Comparison of ENCODE assay signal across 8 mouse cellular contexts in genomic region chr5:25498821-25499422, GRCm38 (mm10). TPM values are rescaled to one million over a fixed set of nuclear protein-coding genes. Genes with fewer than 3 reads are reported as not detected.
DNase-seq lines count a peak whose midpoint lies in the region; ATAC-seq and TF ChIP-seq lines count a peak whose summit lies in the region.

No protein-coding gene starts in this region.

- H3K27ac ChIP-seq in bone marrow macrophage, adult 2 months (ENCODE audit: insufficient read depth, low read depth, low read length): peak overlapping the region; percentile 95
- H3K27ac ChIP-seq in hindbrain, postnatal 0 days: peak overlapping the region; percentile 99
- H3K27ac ChIP-seq in liver, embryonic 13.5 days: peak overlapping the region; percentile 100
- H3K27ac ChIP-seq in neural tube, embryonic 12.5 days: peak overlapping the region; percentile 99

- peak; percentile 87 for ATAC-seq in hindbrain, postnatal 0 days
- ATAC-seq in liver, embryonic 13.5 days (ENCODE audit: low read depth): peak; percentile 73
- peak; percentile 87 for ATAC-seq in neural tube, embryonic 12.5 days (ENCODE audit: low FRiP score, low read depth)

- DNase-seq in kidney, adult 18-20 months: peak; percentile 77
- no peak for DNase-seq in kidney, adult 9 months
- DNase-seq in forelimb bud, embryonic 11.5 days (ENCODE audit: low read depth, low spot score): peak; percentile 68
- DNase-seq in hindbrain, postnatal 0 days (ENCODE audit: low spot score): peak; percentile 90
- DNase-seq in liver, embryonic 13.5 days: peak; percentile 69
- DNase-seq in thymus, postnatal 10 days (ENCODE audit: low spot score in 2 of 2): peak; percentile 71 to 77

- no peaks in the 10 kb centered on the region for H3K9me3 ChIP-seq in hindbrain, postnatal 0 days (ENCODE audit: low read length)
- no peaks in the 10 kb centered on the region for H3K9me3 ChIP-seq in liver, embryonic 13.5 days (replicated peaks)
- H3K9me3 ChIP-seq in neural tube, embryonic 12.5 days: no peaks in the 10 kb centered on the region

- TF ChIP-seq POLR2A in bone marrow macrophage, adult 2 months (IDR thresholded peaks at IDR 0.05; ENCODE audit: borderline replicate concordance, low read depth, low read length): no peak

- peak overlapping the region; percentile 67 for H3K4me2 ChIP-seq in hindbrain, postnatal 0 days (ENCODE audit: low read depth, low read length)
- peak overlapping the region; percentile 98 for H3K4me2 ChIP-seq in liver, embryonic 13.5 days
- peak overlapping the region; percentile 76 for H3K4me2 ChIP-seq in neural tube, embryonic 12.5 days (replicated peaks)

- peak overlapping the region; percentile 100 for H3K4me3 ChIP-seq in bone marrow macrophage, adult 2 months (ENCODE audit: insufficient read depth, low read length)
- H3K4me3 ChIP-seq in hindbrain, postnatal 0 days (ENCODE audit: low read length): peak overlapping the region; percentile 84
- peak overlapping the region; percentile 99 for H3K4me3 ChIP-seq in liver, embryonic 13.5 days (replicated peaks)
- H3K4me3 ChIP-seq in neural tube, embryonic 12.5 days: peak overlapping the region; percentile 94

- no peak for TF ChIP-seq CTCF in bone marrow macrophage, adult 2 months (IDR thresholded peaks at IDR 0.05; ENCODE audit: low read depth, low read length)
- TF ChIP-seq CTCF in hindbrain, postnatal 0 days (IDR thresholded peaks at IDR 0.05; ENCODE audit: low read depth): no peak

- H3K9ac ChIP-seq in hindbrain, postnatal 0 days (replicated peaks; ENCODE audit: low read length): peak overlapping the region; percentile 96
- peak overlapping the region; percentile 90 for H3K9ac ChIP-seq in liver, embryonic 13.5 days
- peak overlapping the region; percentile 82 for H3K9ac ChIP-seq in neural tube, embryonic 12.5 days

- H3K36me3 ChIP-seq in hindbrain, postnatal 0 days (ENCODE audit: insufficient read depth, low read length): no peaks in the 10 kb centered on the region
- H3K36me3 ChIP-seq in liver, embryonic 13.5 days: no peaks in the 10 kb centered on the region
- no peaks in the 10 kb centered on the region for H3K36me3 ChIP-seq in neural tube, embryonic 12.5 days

- H3K27me3 ChIP-seq in hindbrain, postnatal 0 days (ENCODE audit: insufficient read depth, low read length): no peaks in the 10 kb centered on the region
- H3K27me3 ChIP-seq in liver, embryonic 13.5 days: no peaks in the 10 kb centered on the region
- H3K27me3 ChIP-seq in neural tube, embryonic 12.5 days (replicated peaks): no peaks in the 10 kb centered on the region

- WGBS in hindbrain, postnatal 0 days: 1% methylated on average over 45 of the region's 87 CpGs
- 1% methylated on average over 49 of the region's 87 CpGs for WGBS in liver, embryonic 13.5 days (ENCODE audit: insufficient replicate concordance)
- 2% methylated on average over 49 of the region's 87 CpGs for WGBS in neural tube, embryonic 12.5 days

- peaks cover 10% of the 10 kb centered on the region for H3K4me1 ChIP-seq in bone marrow macrophage, adult 2 months (ENCODE audit: control insufficient read depth, insufficient read depth, low read length)
- H3K4me1 ChIP-seq in hindbrain, postnatal 0 days (ENCODE audit: insufficient read depth, low read length): peaks cover 7% of the 10 kb centered on the region; the same call in 1 of the 2 replicates
- H3K4me1 ChIP-seq in liver, embryonic 13.5 days (replicated peaks): peaks cover 32% of the 10 kb centered on the region
- H3K4me1 ChIP-seq in neural tube, embryonic 12.5 days: peaks cover 10% of the 10 kb centered on the region

RNA-seq across cellular contexts. Expression of gene Kmt2c, which starts 0.3 kb away (rescaled TPM):
- polyA plus RNA-seq in bone marrow macrophage, adult 2 months (2012; ENCODE audit: insufficient read depth, insufficient read length, missing spikeins): 35.3 and 38.9 TPM in 2 replicates
- total RNA-seq in hindbrain, postnatal 0 days (2014; rRNA removed): 40.2 and 46.5 TPM in 2 replicates
- 10.8 and 11.1 TPM in 2 replicates for polyA plus RNA-seq in hindbrain, postnatal 0 days (2015; fragmentation: Nextera tagmentation; extraction: Ambion mirVana)
- polyA plus RNA-seq in liver, embryonic 13.5 days (2015; fragmentation: Nextera tagmentation; extraction: Ambion mirVana): 5.6 and 6.3 TPM in 2 replicates
- polyA plus RNA-seq in neural tube, embryonic 12.5 days (2016; fragmentation: Nextera tagmentation; extraction: Ambion mirVana): 22.4 and 23.8 TPM in 2 replicates

RNA-seq across cellular contexts. Expression of gene Cct8l1, which starts 16.9 kb away (rescaled TPM):
- not detected in 2 replicates for polyA plus RNA-seq in bone marrow macrophage, adult 2 months (2012; ENCODE audit: insufficient read depth, insufficient read length, missing spikeins)
- not detected in 2 replicates for total RNA-seq in hindbrain, postnatal 0 days (2014; rRNA removed)
- not detected in 2 replicates for polyA plus RNA-seq in hindbrain, postnatal 0 days (2015; fragmentation: Nextera tagmentation; extraction: Ambion mirVana)
- polyA plus RNA-seq in liver, embryonic 13.5 days (2015; fragmentation: Nextera tagmentation; extraction: Ambion mirVana): not detected in 2 replicates
- polyA plus RNA-seq in neural tube, embryonic 12.5 days (2016; fragmentation: Nextera tagmentation; extraction: Ambion mirVana): 0.13 TPM in 1 of 2 replicates, not detected in the other
